Mouse (Mus musculus): Measurements from ENCODE around the gene Scn1a.

Scn1a gene

DNA sequence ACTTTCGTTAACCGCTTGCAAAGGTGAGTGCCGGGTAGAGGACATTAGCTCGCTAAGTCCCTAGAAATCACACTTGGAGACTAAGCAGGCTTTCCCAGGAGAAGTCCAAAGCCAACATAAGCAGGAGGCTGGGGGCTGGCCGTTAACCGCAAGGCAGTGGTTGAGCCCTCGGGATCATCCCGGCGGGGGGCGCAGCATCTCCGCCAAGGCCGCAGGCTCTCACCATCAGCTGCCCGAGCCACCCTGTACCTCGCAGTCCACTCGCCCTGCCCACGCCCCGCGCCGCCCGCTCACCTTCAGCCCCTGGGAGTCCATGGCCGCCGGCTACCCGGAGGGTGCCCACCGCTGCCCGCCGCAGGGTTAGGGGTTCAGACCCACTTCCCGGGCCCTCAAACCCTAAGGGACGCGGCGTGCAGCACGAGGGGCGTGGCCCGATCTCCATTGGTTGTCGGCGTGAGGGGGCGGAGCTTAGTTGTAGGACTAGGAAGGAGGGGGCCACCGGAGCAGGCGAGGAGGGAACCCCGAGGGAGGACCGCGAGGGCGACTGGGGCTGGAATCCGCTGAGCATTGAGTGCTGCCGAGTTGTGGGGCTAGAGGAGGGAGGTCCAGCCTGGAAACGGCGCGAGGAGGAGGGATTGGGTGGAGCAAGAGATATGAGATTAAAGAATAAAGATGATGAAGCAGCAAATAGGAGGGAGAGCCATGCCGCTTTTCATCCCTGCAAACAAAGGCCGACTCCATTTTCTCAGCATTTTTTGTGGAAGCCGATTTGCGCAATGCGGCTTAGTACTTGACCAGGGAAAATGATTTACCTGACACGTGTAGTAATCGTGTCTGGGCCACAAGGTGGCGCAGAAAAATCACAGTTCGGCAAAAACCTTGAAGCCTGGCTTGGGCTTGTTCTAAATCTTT is 184.2 kb downstream of the Scn1a start, which contains the start of gene Ttc21b:
Gene Ttc21b, minus strand, starts transcription at position 398 of the 912 bp plus-strand sequence.
- peak; percentile 83 for DNase-seq (ENCODE audit: extremely low spot score, low read depth, low spot score)

DNA sequence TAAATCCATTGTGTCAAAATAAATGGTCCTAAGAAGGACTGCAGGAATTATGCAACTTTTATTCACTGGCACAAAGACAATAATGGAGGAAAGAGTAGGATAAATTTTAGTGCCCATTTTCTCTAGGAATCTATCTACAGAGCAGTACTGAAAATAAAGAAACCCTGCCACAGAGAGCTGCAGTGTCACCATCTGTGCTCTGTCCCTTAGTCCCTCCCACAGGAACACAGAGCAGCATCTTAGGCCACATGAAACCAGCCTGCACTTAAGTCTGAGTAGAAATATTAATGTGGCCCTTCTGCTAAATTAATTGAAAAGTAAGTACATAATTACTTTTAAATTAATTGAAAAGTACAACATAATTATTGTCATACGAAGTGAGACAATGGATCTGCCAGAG is 196.6 kb downstream of the Scn1a start:
- no peak for DNase-seq (ENCODE audit: extremely low spot score, low read depth, low spot score)

- DNase-seq (ENCODE audit: extremely low spot score, low read depth, low spot score), result no peak
Observed at GRCm38 (mm10) chr2:66240334-66240733, 200.3 kb downstream of the Scn1a start.

GRCm38 (mm10) chr2:66238886-66239285 is 201.8 kb downstream of the Scn1a start:
- DNase-seq (ENCODE audit: extremely low spot score, low read depth, low spot score), result no peak

DNA sequence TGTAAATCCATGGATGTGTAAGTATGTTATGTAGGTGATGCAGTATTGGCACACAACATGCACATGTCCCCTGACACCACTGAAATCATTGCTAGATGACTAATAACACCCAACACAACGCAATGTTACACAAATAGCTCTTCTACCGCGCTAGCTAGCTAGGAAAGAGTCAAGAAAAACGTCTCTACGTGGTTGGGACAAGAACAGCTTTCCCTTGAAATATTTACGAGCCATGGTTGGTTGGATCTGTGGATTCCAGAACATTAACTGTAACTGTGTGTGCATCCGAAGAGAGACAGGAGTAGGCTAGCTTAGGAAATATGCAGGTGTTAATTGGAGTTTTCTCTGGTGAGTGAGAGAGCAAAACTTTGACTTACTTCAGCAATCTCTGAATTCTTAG is 219.7 kb downstream of the Scn1a start:
- DNase-seq (ENCODE audit: extremely low spot score, low read depth, low spot score), result no peak

Measured in hindlimb bud, embryonic 11.5 days (tissue).